Mouse (Mus musculus) kidney, adult 8-10 months (tissue): ENCODE data around the gene Nrgn.
A peak's percentile ranks its signal among the peaks of the same experiment; 100 is the strongest.

ENCODE experiments used
- DNase-seq, 2 experiments: peaks; one replicate each; pipeline ENCODE4 v3.0.0; 2022

The Nrgn gene

DNA sequence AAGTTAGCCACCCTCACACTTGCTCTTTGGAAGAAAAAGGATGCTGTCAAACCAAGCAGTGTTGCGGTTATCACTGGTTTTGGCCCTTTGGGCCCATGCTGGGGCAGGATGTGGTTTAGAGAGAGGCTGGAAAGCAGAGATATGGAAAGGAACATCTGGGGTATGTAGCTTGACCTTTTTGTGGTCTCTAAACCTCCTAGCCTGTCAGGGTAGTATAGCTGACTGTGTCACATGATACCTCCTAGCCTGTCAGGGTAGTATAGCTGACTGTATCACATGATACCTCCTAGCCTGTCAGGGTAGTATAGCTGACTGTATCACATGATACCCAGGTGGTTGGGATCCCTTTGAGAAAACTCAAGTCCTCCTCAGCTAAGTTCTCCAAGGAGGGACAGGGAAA lies 1.6 kb upstream of the Nrgn start:
- DNase-seq = no peak

DNA sequence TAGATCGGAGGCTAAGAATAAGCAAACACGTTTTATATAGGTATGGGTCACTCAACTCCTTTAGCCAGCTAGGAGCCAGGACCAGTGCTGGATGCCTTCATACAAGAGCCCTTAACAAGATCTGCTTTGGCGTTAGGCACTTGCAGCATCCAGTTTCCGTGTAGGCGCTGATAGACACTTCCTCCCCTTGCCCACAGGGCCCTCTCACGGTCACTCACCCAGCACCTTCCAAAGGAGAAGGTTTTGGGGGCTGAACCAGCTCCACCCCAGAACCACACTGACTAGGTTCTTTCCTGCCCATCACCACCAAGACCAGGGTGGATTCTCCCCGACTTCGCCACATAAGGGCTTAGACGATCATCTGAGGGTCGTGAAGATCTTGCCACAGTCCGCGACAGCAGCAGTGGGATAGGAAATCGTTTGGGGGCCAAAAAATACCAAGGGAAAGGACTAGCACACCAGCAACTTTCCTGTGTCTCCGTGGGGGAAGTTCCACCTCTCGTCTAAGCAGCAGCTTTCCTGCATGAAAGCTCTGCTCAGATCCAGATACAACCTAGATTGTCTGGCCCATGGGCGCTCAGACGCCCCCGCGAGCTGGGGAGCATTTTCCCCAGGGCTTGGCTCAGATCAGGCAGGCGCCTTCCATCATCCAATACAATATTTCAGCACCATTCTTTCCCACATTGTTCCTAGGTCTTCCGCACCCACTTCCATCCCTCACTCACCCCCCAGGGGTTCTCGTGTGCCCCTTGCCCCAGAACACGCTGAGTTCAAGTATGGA lies 763 bp downstream of the Nrgn start:
- DNase-seq = no peak

DNA sequence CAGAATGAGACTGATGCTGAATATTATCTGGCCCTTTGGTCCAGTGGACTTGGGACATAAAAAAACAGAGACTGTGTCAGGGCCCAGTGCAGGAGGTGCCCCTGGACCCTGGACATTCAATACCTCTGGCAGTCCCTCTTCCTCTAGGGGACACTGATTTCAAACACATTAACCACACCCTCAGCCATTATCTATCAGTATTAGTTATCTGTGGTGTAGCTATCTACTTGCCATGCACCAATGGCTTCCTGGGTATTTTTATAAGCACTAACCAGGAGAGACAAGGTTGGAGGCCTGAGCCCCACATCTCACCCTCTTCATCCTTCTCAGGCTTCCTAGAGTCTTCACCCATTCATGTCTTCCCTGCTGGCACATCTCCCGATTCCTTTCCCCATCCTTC lies 2.3 kb downstream of the Nrgn start:
- DNase-seq = no peak

DNA sequence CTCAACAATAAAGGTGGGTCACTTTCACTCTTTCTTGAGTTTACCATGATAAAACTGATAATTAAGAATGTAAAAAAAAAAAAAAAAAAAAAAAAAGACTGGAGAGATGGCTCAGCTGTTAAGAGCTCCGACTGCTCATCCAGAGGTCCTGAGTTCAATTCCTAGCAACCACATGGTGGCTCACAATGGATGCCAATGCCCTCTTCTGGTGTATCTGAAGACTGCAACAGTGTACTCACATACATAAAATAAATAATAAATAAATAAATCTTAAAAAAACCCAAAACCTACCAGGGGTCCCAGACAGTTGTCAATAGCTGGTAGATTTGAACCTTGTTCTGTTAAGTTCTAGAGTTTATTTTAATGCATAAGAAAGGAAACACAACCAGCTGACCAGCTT lies 5.8 kb downstream of the Nrgn start:
- no peak for DNase-seq

DNA sequence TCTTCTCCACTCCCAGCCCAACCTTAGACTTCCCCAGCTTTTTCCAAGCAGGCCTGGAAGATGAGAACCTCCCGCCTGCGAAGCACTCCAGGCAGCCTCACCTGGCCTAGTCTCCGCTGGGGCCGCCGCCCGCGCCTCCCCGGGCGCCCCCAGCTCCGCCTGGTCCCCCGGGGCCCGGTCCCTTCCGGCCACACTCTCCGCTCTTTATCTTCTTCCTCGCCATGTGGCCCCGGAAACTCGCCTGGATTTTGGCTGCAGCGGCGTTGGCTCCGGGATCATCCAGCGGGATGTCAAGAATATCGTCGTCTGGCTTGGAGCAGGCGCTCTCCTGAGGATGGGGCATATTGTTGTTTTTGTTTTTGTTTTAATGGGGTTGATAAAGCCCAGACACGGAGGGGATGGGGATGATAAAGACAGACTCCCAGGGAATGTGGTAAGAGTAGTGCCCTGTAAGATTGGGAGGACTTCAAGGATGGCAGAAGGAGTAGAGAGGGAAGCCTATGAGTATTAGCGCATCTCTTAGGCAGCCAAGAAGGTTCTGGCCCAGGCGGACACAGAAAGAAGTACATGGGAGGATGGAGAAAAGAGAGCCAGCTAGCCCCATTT lies 6.8 kb downstream of the Nrgn start:
- no peak for DNase-seq

DNA sequence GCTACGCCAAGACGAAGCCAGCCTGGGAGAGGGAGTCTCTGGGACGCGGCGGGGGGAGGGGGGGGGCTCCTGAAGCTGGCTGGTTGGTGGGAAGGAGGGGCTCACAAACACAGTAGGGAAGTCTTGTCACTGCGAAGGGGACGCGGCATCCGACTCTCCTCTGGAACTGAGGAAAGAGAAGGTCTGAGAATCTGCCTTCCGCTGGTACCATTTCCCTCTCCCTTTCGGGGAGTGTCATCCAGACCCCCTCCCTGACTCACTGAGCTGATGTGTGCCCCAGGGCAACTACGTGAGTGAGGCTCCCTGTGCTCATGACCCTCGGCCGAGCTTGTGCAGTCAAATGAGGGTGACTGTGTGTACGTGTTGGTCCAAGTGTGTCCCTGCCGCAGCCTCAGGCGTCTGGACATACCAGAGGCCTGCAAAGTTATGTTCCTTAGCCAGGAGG lies 7.5 kb downstream of the Nrgn start:
- DNase-seq = no peak

DNA sequence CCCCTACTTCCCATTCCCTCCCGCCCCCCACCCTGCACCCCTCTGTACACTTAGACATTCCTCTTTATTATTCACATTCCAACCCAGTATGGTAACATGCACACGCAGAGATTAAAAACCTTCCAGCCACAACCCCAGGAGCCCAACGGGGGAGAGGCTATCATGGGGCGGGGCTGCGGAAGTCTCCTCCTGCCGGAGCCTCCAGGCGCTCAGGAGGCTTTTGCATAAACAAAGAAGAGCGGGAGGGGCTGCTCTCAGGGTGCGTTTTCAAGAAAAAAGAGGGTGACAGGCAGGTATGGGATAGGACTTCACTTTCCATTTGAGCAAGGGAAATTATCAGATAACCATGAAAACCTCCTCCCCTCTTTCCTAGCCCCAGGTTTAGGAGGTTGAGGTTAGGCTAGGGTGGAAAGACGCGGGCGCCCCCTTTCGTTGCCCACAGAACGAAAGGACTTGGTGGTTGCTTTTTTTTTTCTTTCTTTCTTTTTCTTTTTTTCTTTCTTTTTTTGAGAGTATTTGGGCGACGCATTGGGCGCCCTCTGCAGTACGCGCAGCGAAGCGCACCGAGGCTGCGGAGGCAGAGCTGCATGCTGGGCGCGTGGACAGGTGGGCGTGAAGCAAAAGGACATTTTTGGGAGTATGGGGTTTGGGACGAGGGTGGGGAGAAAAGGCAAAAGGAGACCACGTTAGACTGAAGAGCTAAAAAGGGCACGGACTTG lies 8.1 kb downstream of the Nrgn start:
- peak; percentile 59 to 73 for DNase-seq

DNA sequence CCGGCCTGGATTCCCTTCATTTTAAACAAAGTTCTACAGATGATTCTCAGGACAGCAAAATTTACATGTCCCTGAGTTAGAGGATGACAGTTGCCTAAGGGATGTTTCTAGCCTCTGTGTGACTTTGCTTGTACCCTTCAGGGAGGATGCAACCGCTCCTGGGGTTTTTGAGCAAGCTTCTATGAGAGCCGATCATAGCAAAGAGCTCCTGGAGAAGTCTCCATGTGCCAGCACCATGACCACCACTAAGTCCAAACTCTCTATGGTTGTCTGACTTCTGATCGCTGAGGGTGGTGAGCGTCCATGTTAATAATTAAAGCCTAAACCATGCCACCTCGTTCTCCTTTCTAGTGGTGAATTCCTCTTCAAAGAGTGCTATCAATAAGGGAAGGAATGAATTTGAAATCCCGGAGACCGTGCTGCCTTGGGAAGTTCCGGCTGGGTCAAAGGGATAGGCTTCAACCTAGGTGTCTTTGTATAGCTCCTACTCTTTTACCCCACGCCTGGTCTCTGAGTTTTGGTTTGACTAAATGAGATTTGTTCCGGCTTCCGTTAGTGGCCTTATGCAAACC lies 8.7 kb downstream of the Nrgn start:
- peak; percentile 26 to 35 for DNase-seq

DNA sequence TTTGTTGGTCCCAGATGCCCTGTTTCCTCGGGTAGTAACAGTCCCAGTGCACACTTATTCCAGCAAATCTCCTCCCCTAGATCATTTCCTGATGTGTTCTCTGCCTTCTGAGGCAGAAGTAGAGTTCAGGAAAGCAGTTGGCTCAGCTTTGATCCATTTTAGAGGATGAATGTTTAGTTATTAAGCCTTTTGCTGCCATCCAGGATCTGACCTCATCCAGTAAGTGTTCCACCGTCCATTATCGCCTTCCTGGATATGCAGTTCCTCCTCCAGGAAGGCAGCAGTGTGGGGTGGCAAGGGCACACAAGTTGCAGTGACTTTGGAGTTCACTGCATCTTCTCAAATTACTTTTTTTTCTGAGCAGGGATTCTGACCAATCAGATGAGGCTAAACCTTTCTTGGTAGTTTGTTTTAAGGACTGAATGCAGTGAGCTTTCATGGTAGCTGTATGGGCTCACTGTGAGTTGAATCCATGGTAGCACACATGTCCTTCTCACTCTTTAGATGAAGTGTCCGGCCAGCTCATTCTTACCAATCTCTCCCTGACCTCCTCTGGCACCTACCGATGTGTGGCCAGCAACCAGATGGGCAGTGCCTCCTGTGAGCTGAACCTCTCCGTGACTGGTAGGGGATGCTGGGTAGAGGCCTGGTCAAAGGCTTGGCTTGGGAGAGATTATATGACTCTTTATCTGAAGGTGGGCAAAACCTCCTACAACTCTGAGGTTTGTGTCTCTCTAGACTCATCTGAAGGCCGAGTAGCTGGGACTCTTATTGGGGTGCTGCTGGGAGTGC lies 10.7 kb downstream of the Nrgn start:
- no peak for DNase-seq

DNA sequence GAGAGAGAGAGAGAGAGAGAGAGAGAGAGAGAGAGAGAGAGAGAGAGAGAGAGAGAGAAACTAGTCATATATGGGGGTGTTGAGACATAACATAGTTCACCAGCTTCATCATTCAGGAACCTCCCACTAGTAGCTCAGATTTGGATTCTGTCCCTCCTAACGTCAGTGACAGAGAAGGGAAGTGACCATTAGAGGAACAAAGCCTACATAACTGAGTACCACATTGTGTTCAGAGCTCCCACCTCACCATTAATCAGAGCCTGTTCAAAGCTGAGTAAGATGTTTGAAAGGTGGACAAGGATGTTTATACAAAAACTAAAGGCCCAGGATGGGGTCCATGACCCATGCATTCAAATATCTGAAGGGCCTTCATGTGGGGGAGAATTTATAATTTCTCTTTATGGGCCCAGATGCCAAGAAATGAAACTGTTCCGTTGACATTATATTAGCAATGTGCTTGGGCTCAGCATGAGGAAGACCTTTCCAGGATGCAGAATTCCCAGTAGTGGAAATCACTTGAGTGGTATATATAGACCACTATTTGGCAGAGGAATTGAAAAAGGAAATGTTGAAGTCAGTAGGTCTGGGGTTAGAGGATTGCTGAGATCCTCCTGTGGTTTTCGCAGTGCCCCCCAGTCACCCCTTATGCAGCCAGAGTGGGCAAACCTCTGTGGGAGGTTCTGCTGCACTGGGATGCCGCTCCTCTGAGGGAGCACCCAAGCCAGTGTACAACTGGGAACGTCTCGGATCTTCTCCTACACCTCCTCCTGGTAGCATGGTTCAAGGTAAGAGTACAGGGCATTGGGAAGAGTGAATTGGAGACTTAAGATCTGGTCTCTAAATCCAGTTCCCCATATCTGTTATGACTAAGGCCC lies 11.8 kb downstream of the Nrgn start:
- no peak for DNase-seq

DNA sequence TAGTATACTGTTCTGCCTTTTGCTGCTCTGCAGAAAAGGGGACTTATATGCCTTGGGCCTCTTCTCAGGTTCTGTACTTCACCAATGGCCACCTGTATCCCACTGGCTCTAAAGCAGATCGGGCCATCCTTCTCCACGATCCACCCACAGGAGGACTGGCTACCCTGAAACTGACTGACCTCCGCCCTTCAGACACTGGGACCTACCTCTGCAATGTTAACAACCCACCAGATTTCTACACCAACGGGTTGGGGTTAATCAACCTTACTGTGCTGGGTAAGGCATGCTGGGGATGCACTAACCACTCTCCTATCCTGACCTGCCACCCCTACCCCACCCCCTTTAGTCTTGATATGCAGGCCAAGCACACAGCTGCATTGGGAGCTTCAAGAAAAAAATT lies 12.5 kb downstream of the Nrgn start:
- no peak for DNase-seq

DNA sequence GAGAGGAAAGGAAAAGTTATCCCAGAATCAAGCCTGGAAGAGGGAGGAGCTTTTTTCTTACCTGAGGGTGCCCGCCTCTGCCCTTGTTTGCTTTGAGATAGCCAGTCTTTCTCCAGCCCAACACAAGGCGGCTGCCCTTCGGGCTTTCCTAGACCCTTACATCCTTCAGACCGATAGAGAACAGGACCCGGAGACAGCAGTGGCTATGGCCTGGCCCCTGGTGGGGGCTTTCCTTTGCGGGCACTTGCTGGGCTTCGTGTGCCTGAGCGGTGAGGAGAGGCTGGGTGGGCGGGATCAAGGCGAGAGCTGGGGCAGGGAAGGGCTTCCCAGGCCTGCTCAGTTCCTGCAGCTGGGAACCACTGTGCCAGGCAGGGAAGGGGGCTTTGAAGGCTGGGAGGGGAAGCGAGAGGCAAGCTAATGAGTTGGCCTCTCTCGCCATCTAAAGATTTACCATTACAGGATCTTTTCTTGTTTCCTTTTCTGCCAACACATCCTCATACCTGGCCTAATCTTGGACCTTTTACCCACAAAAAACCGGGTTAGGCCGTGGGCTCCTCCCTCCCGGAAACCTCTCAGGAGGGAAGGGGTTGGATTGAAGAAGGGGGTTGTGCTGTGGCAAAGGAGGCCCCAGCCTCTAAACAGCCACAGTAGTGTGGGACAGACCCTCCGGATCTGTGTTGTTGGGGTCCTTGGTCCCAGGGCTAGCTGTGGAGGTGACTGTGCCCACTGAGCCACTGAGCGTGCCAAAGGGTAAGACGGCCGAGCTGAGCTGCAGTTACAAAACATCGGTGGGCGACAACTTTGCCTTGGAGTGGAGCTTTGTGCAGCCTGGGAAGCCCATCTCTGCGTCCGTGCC lies 13.3 kb downstream of the Nrgn start, which contains the start of gene Vsig2:
Gene Vsig2 (plus strand): TSS at position 86 of the 856 bp plus-strand sequence.
- no peak for DNase-seq

DNA sequence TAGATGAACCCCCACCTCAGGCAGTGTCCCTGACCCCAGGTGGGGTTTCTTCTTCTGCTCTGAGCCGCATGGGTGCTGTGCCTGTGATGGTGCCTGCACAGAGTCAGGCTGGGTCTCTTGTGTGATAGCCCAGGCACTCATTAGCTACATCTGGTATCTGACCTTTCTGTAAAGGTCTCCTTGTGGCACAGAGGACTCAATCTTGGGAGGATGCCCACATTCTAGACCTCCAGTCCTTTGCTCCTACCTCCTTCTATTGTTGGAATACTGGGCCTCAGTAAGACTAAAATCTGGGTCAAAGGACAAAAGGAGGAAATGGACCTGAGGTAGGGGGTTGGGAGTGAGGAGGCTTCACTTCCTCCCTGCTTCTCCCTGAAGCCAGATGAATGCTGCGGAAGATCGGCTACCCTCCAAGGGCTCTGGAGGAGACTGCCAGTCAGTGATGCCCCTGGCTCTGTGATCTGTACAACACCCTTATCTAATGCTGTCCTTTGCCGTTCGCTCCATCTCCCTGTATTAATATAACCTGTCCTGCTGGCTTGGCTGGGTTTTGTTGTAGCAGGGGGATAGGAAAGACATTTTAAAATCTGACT lies 14.9 kb downstream of the Nrgn start:
- no peak for DNase-seq

DNA sequence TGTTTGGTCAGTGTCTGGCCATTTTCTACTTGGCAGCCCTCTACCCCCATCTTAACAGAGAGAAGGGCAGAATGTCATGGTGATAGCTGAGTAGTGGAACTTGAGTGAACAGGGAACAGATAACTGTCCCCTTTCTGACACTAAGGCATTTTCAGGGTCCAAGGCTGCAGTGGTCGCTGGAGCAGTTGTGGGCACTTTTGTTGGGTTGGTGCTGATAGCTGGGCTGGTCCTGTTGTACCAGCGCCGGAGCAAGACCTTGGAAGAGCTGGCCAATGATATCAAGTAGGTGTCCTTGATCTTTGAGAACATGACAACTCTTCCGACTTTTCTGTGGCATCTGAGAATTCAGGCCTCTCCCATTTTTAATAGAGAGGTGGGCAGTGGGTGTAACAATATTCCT lies 15.9 kb downstream of the Nrgn start:
- DNase-seq = no peak

DNA sequence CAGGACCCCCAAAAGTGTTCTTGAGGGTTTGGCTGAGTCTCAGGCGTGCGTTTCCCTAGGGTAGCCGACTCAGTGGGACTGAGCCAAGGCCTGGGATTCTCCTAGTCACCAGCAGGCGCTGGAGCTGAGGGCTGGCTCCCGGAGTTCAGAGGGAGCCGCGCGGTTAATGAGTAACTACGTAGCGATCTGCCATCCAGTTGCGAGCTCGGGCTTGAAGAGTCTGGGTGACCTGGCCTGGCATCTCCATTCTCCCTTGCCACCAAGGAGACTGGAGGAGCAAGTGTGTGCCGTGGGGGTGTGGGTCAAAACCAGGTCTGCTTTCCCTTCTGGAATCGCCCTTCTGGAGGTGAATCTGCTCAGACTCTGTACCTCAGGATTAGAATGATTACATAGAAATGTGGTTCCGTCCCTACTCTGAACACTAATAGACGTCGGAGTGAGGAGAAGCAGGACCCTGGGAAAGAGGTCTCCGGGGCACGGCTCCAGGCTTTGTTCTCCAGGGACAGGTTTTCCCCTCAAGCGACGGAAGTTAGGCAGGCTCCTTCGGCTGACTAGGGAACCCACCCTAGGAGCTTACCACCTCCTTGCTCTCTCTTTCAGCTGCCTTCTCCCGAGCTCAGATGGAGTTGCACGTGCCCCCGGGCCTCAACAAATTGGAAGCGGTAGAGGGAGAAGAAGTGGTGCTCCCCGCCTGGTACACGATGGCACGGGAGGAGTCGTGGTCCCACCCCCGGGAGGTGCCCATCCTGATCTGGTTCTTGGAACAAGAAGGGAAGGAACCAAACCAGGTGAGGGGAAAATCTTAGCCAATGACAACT lies 21.6 kb downstream of the Nrgn start:
- DNase-seq = peak; percentile 90 to 91

DNA sequence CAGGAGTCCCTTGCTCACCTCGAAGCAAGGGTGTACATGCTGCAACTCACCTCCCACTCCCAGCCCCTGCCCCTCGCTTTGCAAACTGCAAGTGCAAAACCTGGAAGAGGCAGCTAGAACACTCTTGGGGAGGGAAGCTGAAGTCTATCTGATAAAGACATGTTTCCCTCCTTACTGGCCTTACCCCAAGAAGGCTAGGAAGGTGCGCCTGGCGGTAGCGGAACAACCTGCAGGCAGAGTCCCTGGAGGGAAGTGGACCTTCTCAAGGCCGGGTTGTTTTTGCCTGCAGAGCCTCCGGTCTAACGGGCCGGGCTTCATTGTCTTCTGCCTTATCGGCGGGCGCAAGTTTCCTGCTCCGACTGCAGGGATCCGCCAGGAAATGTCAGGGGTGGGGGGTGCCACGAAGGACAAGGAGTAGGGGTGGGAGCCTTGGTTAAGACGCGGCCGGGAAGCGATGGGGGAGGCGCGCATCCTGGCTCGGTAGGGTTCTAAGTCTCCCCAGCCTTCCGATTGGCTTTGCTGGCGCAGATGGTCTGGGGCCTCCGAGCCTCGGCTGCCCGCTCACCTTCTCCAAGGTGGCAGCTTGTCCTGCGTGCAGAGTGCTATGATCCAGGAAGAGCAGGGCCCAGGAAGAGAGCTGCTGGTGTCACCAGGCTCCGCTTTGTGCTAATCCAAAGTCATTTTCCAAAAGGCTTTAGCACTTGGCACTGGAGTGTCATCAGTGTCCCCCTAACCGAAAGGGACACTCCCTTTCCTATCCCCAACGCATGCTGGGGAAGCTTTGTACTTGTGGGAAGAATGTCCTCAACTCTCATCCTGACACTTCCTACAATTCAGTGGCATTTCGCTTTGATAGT lies 22.4 kb downstream of the Nrgn start:
- peak; percentile 73 to 80 for DNase-seq

DNA sequence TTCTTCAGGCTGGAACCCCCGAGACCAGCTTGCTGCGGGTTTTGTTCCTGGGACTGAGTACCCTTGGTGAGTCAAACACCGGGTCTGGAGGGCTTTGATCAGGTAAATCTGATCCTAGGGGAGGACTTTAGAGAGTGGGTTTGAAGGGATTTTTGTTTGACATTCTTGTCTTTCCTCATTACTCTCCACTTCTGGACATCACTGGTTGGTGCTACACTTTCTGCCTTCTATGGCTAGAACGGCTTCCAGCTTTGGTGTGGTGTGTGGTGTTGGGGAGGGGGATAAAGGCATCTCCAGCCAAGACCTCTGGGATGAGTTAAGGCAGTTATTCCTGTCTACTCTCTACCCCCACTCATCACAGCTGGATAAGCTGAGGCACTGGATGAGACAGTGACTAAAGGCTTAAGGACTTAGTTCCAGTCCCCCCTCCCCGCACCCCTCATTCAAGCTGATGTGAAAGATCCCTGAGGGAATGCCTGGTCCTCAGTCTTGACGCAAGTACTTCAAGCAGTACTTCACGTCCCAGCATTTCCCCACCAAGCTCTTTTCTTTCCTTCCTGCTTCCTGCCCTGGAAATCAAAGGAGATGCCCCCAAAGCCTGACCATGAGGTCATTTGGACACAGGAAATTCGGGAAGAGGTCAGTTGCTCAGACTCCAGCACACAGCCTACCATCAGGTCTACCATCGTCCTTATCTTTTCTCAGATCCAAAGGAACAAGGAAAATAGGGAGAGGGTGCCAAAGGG lies 24.3 kb downstream of the Nrgn start:
- peak; percentile 30 to 39 for DNase-seq
